Mouse (Mus musculus): ENCODE measurements around the gene Eno1.

- no peak for TF ChIP-seq GATA1 (IDR thresholded peaks at IDR 0.05; ENCODE audit: low read length)
- TF ChIP-seq TAL1 (IDR thresholded peaks at IDR 0.05; ENCODE audit: low read length) = no peak
Observed at GRCm38 (mm10) chr4:150286980-150287379, 50.5 kb downstream of the Eno1 start.
